In the genomic region with DNA sequence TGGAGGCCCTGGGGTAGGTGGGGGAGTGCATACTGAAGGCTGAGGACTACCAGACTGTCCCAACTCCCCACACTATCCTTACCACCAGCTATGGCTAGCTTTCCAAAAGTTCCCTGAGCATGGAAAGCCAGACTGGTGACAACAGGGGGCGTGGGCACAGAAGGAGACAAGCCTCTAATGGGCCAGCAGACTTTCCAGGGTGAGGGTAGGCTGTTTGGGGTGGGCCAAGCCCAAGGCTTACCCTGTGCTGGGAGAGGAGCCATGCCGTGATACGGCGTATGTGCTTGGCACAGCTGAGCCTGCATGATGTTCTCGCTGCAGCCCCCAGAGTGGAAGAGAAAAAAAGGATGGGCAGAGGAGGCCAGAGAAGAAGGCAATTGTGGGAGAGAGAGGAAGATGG, we compare ENCODE assay signal across 27 mouse cellular contexts. TPM values are rescaled to one million over a fixed set of nuclear protein-coding genes. Genes with fewer than 3 reads are reported as not detected.
"Had no signal": no experiment of that assay in that cellular context is flagged by ENCODE, and none has a peak within 500 bp of the region (broad histone marks: within the 10 kb centered on the region; RNA-seq: fewer than 3 reads in every experiment).

No protein-coding gene starts in this region.

- H3K9me3 ChIP-seq: limb, embryonic 12.5 days; limb, embryonic 15.5 days; midbrain, embryonic 12.5 days; midbrain, embryonic 15.5 days; neural tube, embryonic 12.5 days; neural tube, embryonic 15.5 days had no signal

- ATAC-seq: intestine, postnatal 0 days; liver, postnatal 0 days; lung, postnatal 0 days; midbrain, embryonic 15.5 days had no signal

- H3K4me3 ChIP-seq: limb, embryonic 12.5 days; limb, embryonic 15.5 days; midbrain, embryonic 12.5 days; midbrain, embryonic 15.5 days; neural tube, embryonic 12.5 days; neural tube, embryonic 15.5 days had no signal

- H3K9ac ChIP-seq: limb, embryonic 12.5 days; limb, embryonic 15.5 days; liver, embryonic 14.5 days; liver, postnatal 0 days; lung, embryonic 14.5 days; midbrain, embryonic 12.5 days; midbrain, embryonic 15.5 days; neural tube, embryonic 12.5 days; neural tube, embryonic 15.5 days had no signal

- H3K27ac ChIP-seq: kidney, postnatal 0 days; limb, embryonic 12.5 days; limb, embryonic 15.5 days; liver, embryonic 14.5 days; macrophage; midbrain, embryonic 12.5 days; midbrain, embryonic 15.5 days; neural tube, embryonic 12.5 days; neural tube, embryonic 15.5 days; stomach, postnatal 0 days had no signal

- H3K4me2 ChIP-seq: limb, embryonic 12.5 days; limb, embryonic 15.5 days; liver, embryonic 11.5 days; lung, embryonic 14.5 days; midbrain, embryonic 12.5 days; midbrain, embryonic 15.5 days; neural tube, embryonic 12.5 days; neural tube, embryonic 15.5 days had no signal

- H3K36me3 ChIP-seq: limb, embryonic 15.5 days; midbrain, embryonic 12.5 days; midbrain, embryonic 15.5 days; neural tube, embryonic 12.5 days had no signal

- DNase-seq: liver, postnatal 0 days; lung, embryonic 14.5 days; right cerebral cortex, adult 18-20 months; right cerebral cortex, postnatal 14 days; right cerebral cortex, postnatal 4 days; thymus, adult 2 months; thymus, postnatal 14 days; thymus, postnatal 4 days had no signal

RNA-seq across cellular contexts. Expression of gene Fbxo41, which starts 22.8 kb away (rescaled TPM):
- total RNA-seq: megakaryocyte, adult 5-6 weeks had no signal
- polyA plus RNA-seq: liver, embryonic 14.5 days; liver, postnatal 0 days; lung, postnatal 0 days; macrophage had no signal

RNA-seq across cellular contexts. Expression of gene Egr4, which starts 33.4 kb away (rescaled TPM):
- total RNA-seq: megakaryocyte, adult 5-6 weeks had no signal
- polyA plus RNA-seq: intestine, embryonic 14.5 days; intestine, postnatal 0 days; kidney, adult 2 months; kidney, embryonic 14.5 days; kidney, postnatal 0 days; large intestine, adult 2 months; limb, embryonic 12.5 days; limb, embryonic 15.5 days; liver, embryonic 11.5 days; liver, embryonic 14.5 days; liver, postnatal 0 days; lung, embryonic 14.5 days; lung, postnatal 0 days; macrophage; midbrain, embryonic 12.5 days; midbrain, embryonic 15.5 days; neural tube, embryonic 12.5 days; stomach, embryonic 14.5 days; stomach, postnatal 0 days had no signal
